Mouse (Mus musculus) frontal cortex, postnatal 36 days (tissue): ENCODE measurements at regions not wholly inside any gene's neighbourhood (a gene's known extent, or its start where the extent isn't known, plus 50 kb on each side); places are given as distances from the start of the nearest gene placed in this dataset.

Experiments used
- DNase-seq, 2 experiments: peaks; one replicate each; pipeline ENCODE4 v3.0.0; 2022; ENCODE audit warnings: low spot score in 2 of 2

- DNase-seq = peak; percentile 3 to 10
These were observed 116.8 kb downstream of the Faxc start for GRCm38 (mm10) chr4:22047730-22048455.

- DNase-seq = peak in 1 of 2 experiments; percentile 7
These were observed 135.8 kb downstream of the Faxc start for GRCm38 (mm10) chr4:22066785-22067433.

- DNase-seq = peak; percentile 7
These were observed 136.7 kb downstream of the Faxc start for GRCm38 (mm10) chr4:22067678-22068299.

- DNase-seq = no peak
These were observed 157.2 kb downstream of the Faxc start for GRCm38 (mm10) chr4:22088209-22088787.

- no peak for DNase-seq
These were observed 158.5 kb downstream of the Faxc start for GRCm38 (mm10) chr4:22089637-22090041.

- peak; percentile 24 to 67 for DNase-seq
These were observed 159.4 kb downstream of the Faxc start for GRCm38 (mm10) chr4:22090536-22090935.

- no peak for DNase-seq
These were observed 161.4 kb downstream of the Faxc start for GRCm38 (mm10) chr4:22092551-22092950.

- no peak for DNase-seq
These were observed 164.3 kb downstream of the Faxc start for GRCm38 (mm10) chr4:22095257-22096031.

- DNase-seq = no peak
These were observed 167.5 kb downstream of the Faxc start for GRCm38 (mm10) chr4:22098605-22099004.

- DNase-seq = no peak
These were observed 171.3 kb downstream of the Faxc start for GRCm38 (mm10) chr4:22102478-22102877.

GRCm38 (mm10) chr4:22103001-22103587 lies 172.0 kb downstream of the Faxc start:
- DNase-seq = no peak

GRCm38 (mm10) chr4:22106883-22107282 lies 175.8 kb downstream of the Faxc start:
- DNase-seq = peak in 1 of 2 experiments; percentile 38

GRCm38 (mm10) chr4:22109410-22109809 lies 178.3 kb downstream of the Faxc start:
- no peak for DNase-seq

- DNase-seq = no peak
These were observed 179.3 kb downstream of the Faxc start for GRCm38 (mm10) chr4:22110400-22110799.

GRCm38 (mm10) chr4:22112209-22112608 lies 181.1 kb downstream of the Faxc start:
- DNase-seq = no peak

GRCm38 (mm10) chr4:22114451-22114850 lies 183.3 kb downstream of the Faxc start:
- no peak for DNase-seq

- DNase-seq = no peak
These were observed 188.7 kb downstream of the Faxc start for GRCm38 (mm10) chr4:22119877-22120276.

GRCm38 (mm10) chr4:22120953-22121352 lies 189.8 kb downstream of the Faxc start:
- DNase-seq = no peak

- DNase-seq = no peak
These were observed 190.3 kb downstream of the Faxc start for GRCm38 (mm10) chr4:22121397-22121796.

- DNase-seq = no peak
These were observed 193.7 kb downstream of the Faxc start for GRCm38 (mm10) chr4:22124836-22125235.

GRCm38 (mm10) chr4:22130511-22130910 lies 199.4 kb downstream of the Faxc start:
- DNase-seq = no peak
